Mouse (Mus musculus) CH12.LX (cell line): Measurements from ENCODE around the gene Celf5.
A peak's percentile ranks its signal among the peaks of the same experiment; 100 is the strongest.

Experiments
- CTCF ChIP-seq, 2 experiments: IDR thresholded peaks in 1 of 2; conservative IDR thresholded peaks in 1 of 2; 2 replicates each; pipeline ENCODE4 v1.5.1; 2011 to 2012; ENCODE audit warnings: low read depth in 2 of 2, low read length in 2 of 2, improper control_type of control experiment in 1 of 2, inconsistent platforms in 1 of 2, mild to moderate bottlenecking in 1 of 2, moderate library complexity in 1 of 2
- EP300 ChIP-seq: IDR thresholded peaks from 2 replicates; pipeline ENCODE4 v1.6.1; 2011; ENCODE audit warnings: low read length, improper control_type of control experiment

DNA sequence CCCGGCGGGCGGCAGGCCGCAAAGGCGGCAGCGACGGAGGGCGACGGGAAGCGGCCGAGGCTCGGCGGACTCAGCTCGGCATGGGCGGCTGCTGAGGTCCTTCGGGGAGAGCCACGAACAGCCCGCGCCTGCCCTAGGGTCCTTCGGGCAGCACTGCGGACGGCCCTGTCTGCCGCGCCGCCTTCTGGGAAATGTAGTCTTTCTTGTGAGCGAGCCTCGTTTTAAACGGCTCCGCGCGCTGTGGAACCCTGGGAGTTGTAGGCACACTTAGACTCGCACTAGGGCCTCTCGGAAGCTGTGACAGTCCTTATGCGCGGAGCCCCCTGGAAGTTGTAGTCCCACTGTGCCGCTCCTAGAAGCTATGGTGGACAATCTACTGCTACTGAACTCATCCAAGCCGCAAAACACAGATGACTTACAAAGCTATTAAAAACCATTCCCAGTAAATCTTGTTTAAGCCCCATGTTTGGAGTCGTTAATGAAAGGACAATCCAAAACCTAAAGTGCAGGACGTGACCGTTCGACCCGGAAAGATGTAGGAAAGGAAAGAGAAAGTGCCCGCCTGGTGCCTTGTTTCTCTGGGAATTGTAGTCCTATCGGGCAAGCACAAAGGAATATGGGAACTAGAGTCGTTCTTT lies 13.9 kb upstream of the Celf5 start, which contains the start of gene Ncln:
- no peak for TF ChIP-seq EP300
- peak in 1 of 2 experiments; percentile 6; a peak in 1 of 4 replicates for TF ChIP-seq CTCF (conservative IDR thresholded peaks at IDR 0.05 in 1 of 2, IDR thresholded peaks at IDR 0.05 in 1 of 2; ENCODE audit: low read depth in 2 of 2, low read length in 2 of 2)
